Mouse (Mus musculus): ENCODE data around the gene Tprkb.
A peak's percentile ranks its signal among the peaks of the same experiment; 100 is the strongest.
"Not testable (repeated sequence)": the region's sequence is repeated elsewhere in the genome, so short reads cannot be mapped to it uniquely, and the experiment has no call there.

The Tprkb gene

DNA sequence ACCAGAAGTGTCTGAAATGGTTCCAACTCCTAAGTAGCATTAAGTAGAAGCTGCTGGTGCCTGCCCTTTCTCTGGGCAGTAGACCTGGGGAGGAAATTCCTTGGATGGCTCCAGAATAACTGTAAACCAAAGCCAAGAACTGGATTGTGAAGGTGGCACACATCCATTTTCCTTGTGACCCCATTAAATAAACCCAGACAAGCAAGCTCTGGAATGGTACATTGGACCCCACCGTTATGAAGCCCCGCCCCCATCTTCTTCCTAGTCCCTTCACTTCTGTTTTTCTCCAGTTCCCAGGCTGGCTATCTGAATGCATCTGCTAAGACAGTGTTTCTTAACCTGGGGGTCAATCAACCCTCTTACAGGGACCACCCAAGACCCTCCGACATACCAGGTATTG is at the start of gene Tprkb:
Gene Tprkb, plus strand, starts transcription at position 279 of the 400 bp plus-strand sequence.
- no peak for DNase-seq (ENCODE audit: low read depth in 2 of 2, low spot score in 2 of 2)

DNA sequence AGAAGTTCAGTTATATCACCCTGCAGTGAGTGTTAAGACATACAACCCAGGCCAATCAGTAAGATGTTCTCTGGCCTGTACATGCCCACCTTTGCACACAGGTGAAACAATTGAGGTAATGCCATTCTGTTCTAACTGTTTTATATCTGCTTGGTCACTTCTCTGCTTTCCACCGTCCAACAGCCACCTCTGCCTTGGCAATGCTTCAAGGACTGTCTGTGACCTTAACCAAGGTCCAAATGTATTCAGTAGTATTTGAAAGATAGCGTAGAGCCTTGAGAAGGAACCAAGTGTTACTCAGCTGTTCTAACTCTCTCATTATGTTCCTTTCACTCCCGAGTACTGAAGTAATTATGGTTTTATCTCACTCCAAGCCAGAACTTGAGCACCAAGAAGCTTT is 49.1 kb upstream of the Tprkb start:
- DNase-seq (ENCODE audit: low read depth in 2 of 2, low spot score in 2 of 2), result no peak

DNA sequence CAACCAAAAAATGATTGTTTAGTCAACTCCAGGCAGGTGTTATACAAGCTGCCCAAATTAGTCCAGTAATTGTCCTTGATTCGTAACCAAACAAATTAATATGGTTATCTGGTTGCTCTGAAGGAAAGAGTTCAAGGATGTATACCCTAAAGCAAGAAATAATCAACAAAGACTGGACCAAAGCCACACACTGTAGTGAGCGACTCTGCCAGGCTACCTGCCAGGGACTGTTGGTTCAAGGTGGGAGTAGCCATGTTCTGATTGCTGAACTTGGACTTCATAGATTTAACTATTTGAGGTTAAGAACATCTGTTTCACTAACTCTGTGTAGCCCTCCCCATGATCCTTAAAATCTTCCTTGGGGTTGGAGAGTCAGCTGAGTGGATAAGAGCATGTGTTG is 48.5 kb upstream of the Tprkb start:
- DNase-seq (ENCODE audit: low read depth in 2 of 2, low spot score in 2 of 2), result no peak

DNA sequence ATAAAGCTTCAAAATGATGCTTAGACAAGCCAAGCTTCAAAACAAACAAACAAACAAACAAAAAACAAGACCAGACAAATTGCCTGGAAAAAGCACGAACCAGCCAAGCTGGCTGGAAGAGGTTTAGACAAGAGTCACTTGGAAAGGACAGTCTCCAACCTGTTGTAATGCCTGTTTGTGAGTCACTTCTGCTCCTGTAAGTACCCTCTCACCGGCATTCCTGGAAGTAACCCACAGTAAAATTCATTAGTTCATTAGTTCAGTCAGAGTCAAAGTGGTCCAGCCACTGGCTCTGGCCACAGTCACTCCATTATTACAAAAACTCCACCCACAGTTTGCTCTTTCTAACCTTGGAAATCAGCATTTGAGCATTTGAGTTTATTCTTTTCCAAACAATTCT is 47.8 kb upstream of the Tprkb start:
- DNase-seq (ENCODE audit: low read depth in 2 of 2, low spot score in 2 of 2), result no peak

DNA sequence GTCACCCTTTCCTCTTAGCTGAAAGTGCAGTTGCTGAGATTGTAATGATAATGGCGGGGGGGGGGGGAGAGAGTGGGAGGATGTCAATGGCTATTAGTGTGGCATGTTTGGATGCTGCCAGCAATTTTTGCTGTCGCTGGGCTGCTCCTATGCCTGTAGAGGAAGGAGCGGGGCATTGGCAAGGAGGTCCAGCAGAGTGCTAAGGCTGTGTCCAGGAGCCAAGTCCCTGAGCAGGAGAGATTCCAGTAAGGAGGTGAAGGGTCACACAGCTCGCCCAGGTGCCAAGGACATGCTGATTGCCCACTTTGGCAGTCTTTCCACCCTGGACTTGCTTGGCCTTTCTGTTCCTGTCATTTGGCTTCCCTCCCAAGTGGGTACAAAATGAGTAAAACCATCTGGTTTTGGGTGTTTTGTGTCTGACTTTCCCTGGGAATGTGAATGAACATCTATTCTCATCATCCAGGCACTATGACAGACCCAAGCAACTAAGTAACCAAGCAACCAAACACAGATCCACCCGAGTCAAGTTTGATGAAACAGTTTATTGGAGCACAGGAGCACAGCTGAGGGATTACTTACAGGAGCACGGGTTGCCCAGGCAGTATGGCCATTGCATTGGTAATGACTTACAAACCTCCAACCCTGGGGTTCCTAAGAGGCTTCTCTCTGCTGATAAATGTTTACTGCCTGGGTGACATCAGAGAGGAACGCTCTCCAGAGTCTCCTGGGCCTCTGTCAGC is 46.6 kb upstream of the Tprkb start:
- DNase-seq (ENCODE audit: low read depth in 2 of 2, low spot score in 2 of 2), result not testable (repeated sequence)

DNA sequence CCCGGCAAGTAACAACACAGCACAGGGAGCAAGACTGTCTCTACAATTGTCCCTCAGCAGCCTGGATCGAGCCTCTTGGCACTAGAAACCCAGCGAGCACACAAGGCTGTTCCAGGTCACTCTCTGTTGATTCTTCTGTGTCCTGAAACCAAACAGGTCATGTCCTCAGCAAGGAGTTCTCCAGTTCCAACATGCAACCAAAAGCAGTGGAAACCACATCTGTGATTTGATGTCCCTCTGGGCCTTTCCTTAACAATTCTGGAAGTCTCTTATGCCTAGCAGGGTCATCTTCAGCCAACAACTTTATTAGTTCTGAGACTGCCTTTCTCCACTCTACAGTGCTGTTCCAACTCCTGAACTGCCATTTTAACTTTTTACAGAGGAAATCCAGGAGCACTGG is 45.5 kb upstream of the Tprkb start:
- DNase-seq (ENCODE audit: low read depth in 2 of 2, low spot score in 2 of 2), result not testable (repeated sequence)

DNA sequence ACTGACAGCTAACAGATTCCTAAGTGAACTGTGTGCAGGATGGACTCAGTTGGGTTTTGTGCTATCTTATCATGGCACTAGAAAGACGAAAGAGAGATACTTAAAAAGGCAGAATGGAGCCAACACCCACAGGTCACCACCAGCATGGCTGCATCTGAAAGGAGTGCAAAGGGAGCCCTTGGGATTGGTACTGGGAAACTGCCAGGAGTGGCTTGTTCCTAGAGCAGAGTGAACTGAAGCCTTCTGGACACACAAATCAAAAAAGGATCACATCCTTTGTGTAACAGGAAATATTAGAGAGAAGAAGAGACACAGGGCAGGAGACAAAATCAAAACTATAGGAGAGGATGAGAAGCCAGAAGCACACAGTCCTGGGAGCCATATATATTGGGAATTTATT is 44.7 kb upstream of the Tprkb start:
- not testable (repeated sequence) for DNase-seq (ENCODE audit: low read depth in 2 of 2, low spot score in 2 of 2)

DNA sequence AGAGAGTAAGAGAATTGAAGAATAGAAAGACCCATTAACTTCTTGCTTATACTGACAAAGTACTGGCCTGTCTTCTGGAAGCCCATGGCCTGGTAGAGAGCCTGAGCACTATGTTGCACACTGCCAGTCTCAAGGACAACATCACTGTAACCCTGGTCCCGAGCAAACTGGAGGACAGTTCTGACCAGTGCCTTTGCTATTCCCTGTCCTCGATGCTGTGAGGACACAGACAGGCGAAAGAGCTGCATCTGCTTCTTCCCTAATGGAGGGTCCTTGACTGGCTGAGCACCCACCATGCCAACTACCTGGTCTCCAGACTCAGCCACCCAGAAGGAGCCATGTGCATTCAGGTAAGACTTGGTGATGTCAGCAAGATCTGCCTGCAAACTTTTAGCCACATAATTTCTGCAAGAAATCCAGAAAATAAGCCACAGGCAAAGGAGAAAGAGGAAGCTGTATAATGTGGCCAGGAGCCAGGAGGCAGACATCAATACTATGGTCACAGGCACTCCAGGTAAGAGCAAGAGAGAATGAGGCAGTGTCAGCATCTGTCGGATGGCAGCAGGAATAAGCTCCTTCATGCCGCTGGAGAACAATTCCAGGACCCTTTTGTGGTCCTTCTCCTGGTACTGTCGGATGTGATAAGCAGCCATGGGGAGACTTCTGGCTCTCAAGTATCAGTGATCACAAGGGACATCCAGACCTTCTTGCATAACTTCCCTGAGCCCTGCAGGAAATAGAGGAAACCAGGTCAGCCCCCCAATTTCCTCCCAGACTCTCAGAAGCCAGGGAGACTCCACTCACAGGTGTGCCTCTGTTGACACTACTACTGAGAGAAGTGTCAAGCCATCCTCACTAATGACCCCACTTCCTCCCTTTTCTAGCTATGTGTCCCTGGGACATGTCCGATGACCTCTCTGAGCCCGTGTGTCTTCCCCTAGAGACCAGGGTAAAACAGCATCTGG is 43.7 kb upstream of the Tprkb start:
- no peak for DNase-seq (ENCODE audit: low read depth in 2 of 2, low spot score in 2 of 2)

DNA sequence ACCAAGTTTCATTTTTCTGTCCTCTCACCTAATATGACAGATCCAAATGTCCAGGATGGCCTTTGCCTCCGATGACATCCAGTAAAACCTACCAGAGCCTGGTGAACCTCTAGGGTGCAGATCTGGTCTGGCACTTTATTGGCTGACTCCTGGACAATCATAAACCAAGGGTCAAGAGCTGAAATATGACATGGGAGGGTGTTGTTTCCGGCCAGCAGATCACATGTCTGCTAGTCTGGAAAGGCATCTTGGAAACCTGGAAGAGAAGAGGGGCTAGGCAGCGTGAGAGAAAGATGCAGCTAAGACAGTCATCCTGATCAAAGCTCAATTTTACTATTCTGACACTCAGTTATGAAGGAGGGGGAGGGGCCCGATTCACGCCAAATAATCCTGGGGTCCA is 42.7 kb upstream of the Tprkb start, which contains the start of gene Nat8f2:
Gene Nat8f2, minus strand, starts transcription at position 153 of the 400 bp plus-strand sequence.
- not testable (repeated sequence) for DNase-seq (ENCODE audit: low read depth in 2 of 2, low spot score in 2 of 2)

DNA sequence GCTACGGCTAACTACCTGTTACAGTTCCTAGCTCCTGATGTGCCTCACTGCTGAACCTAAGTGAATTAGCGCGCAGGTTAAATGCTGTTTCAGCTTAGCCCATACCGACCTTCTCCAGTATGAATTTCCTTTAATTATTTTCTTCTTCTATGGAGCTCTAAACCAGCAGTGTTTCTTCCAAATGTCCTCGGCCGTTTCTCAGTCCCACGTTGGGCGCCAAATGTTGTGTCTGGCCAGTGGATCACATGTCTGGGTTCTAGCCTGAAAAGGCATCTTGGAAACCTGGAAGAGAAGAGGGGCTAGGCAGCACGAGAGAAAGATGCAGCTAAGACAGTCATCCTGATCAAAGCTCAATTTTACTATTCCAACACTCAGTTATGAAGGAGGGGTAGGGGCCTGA is 28.4 kb upstream of the Tprkb start:
- DNase-seq (ENCODE audit: low read depth in 2 of 2, low spot score in 2 of 2), result not testable (repeated sequence)

DNA sequence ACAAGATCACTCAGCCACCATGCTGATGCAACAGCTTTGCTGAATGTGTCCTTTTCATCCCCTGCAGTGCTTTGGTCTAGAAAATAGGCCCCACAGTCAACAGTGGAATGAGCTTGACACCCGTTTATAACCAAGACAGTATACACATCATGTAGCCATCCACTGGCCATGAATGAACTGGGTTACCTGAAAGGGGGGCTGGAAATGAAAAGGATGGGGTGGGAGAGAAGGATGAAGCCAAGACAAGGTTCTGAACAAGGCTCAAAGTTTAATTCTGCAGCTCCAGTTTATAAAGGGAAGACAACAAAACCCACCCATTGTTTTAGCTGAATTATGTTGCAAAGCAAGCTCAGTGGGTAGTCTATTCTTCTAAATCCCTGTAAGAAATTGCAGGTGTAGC is 27.4 kb upstream of the Tprkb start:
- DNase-seq (ENCODE audit: low read depth in 2 of 2, low spot score in 2 of 2), result no peak

DNA sequence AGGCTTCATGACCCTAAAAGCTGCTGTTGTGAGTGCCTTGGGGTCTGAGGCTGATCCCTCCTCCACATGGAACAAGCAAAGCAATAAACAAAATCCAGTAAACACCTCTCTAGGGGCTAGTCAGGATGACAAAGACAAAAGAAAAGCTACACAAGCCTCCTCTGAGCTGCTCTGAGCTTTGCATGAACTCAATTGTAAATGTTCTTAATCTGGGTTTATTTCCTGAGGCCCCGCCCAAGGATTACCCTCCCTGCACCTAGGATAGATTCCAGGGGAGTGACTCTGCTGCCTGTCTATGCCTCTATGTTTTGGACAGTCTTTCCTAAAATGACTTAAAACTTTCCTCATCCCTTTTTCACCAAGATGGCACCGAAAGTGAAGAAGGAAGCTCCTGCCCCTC is 22.7 kb upstream of the Tprkb start:
- no peak for DNase-seq (ENCODE audit: low read depth in 2 of 2, low spot score in 2 of 2)

DNA sequence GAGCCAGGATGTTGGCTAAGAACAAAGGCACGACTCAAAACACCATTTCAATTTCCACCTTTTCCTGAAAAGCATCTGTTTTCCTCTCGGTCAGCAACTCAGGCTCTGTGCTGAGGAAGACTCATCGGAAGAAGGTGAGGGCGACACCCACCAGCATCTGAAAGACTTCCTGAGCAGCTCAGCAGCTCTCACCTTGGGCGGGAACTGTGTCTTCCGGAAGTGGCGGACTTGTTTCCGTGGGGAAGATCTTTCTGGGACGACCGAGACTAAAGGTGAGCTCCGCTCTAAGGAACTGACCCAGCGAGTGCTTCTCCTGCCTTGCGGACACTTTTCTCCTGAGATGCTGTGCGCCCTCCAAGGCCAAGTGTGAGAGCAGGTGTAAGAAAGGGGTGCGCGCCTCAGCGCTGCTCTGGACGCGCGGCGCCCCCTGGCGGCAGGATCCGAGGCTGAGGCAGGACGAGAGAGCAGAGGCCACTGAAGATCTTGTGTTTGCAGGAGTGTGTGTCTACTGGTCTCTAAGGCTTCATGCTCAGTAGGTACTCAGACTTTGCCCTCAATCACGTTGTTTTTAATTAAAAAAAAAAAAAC is 16.5 kb upstream of the Tprkb start:
- DNase-seq (ENCODE audit: low read depth in 2 of 2, low spot score in 2 of 2), result peak in 1 of 2 experiments; percentile 12

DNA sequence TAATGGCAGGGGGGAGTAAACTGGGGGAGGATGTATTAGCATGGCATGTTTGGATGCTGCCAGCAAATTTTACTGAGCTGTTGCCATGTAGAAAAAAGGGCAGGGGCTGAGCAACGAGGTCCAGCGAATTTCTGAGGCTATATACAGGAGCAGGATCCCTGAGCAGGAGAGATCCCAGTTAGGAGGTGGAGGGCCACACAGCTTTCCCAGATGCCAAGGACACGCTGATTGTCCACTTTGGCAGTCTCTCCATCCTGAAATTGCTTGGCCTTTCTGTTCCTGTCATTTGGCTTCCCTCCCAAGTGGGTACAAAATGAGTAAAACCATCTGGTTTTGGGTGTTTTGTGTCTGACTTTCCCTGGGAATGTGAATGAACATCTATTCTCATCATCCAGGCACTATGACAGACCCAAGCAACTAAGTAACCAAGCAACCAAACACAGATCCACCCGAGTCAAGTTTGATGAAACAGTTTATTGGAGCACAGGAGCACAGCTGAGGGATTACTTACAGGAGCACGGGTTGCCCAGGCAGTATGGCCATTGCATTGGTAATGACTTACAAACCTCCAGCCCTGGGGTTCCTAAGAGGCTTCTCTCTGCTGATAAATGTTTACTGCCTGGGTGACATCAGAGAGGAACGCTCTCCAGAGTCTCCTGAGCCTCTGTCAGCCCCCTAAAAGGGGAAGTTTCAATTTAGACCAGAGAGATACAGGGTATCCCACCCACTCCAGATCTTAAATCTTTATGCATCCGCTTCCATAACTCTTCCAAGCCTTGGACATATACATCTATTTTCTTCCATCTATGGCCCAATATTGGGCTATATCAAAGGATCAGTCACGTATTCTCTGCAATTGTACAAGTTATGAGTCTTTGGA is 12.8 kb upstream of the Tprkb start:
- DNase-seq (ENCODE audit: low read depth in 2 of 2, low spot score in 2 of 2), result not testable (repeated sequence)

DNA sequence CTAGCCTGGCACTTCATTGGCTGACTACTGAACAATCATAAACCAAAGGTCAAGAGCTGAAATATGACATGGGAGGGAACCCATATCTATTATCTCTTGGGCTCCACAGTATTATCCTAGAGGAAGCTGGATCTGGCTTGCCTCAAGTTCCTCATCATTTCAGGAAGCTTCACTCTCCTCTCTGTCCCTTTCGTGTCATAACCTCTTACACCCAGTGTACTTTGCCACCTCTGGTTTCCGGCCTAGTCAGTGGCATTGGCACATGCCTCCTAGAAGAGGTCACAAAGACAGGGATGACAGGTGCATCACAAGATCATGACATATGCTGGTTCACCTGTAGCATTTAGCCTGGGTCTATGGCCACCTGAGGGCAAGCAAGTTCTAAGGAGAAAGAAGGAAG is 9.4 kb upstream of the Tprkb start:
- DNase-seq (ENCODE audit: low read depth in 2 of 2, low spot score in 2 of 2), result no peak

DNA sequence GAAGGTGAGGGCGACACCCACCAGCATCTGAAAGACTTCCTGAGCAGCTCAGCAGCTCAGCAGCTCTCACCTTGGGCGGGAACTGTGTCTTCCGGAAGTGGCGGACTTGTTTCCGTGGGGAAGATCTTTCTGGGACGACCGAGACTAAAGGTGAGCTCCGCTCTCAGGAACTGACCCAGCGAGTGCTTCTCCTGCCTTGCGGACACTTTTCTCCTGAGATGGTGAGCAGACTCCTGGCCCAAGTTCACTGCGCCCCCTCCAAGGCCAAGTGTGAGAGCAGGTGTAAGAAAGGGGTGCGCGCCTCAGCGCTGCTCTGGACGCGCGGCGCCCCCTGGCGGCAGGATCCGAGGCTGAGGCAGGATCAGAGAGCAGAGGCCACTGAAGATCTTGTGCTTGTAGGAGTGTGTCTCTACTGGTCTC is 7.0 kb upstream of the Tprkb start, which contains the start of gene Nat8f4:
Gene Nat8f4, minus strand, starts transcription at position 243 of the 420 bp plus-strand sequence.
- DNase-seq (ENCODE audit: low read depth in 2 of 2, low spot score in 2 of 2), result peak; percentile 81 to 87

DNA sequence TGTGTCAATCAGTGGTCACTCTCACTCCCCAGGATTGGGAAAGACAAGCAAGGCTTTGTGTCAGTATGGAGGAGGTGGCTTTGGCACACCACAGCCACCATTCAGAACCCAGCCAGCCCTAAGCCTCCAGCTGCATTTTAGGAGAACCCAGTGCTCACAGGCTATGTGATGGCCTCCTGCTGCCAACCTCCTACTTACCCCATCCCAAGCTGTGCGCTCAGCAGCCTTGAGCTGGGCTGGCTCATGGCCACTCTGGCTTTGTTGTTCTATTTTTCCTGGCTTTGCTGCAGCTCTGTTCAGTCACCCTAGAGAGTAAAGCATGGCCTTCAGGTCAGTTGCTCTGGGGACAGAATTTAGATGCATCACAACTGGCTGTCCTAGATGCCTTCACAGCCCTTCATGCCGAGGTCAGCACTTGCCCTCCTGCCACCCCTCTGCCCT is 4.7 kb upstream of the Tprkb start:
- not testable (repeated sequence) for DNase-seq (ENCODE audit: low read depth in 2 of 2, low spot score in 2 of 2)

DNA sequence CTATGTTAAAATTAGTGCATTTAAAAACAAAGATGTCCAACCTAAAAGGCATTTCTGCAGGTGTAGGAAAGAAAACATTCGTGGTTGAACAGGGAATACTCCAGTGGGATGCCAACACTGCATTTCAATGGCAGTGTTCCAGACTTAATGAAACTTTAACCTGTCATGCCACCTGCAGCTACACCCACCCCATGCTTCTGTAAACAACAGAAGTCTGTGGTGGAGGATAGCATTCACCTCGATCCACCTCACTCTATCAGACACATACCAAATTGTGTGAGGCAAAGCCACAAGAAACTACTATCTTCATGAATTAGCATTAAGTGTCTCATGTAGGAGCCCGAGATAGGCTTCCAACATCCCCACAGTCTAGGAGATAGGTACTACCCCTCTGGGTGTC is 3.3 kb upstream of the Tprkb start:
- no peak for DNase-seq (ENCODE audit: low read depth in 2 of 2, low spot score in 2 of 2)

DNA sequence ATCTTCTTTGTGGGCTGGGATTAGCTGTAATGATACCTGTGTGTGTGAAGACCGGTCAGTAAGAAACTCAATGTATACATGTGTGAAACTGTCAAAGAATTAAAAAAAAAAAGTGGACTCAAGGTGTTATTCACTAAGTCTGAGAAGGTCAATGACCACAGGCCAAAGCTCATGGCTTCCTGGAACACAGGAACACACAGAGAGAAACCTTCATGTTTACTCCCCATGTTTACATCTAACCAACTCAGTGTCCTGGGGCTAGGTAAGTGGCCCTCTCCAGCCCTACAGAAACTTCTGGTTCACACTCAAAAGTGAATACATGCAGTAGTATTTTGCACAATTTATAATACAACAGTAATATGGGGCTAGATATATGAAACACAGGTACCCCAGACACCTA is 2.0 kb upstream of the Tprkb start:
- no peak for DNase-seq (ENCODE audit: low read depth in 2 of 2, low spot score in 2 of 2)

DNA sequence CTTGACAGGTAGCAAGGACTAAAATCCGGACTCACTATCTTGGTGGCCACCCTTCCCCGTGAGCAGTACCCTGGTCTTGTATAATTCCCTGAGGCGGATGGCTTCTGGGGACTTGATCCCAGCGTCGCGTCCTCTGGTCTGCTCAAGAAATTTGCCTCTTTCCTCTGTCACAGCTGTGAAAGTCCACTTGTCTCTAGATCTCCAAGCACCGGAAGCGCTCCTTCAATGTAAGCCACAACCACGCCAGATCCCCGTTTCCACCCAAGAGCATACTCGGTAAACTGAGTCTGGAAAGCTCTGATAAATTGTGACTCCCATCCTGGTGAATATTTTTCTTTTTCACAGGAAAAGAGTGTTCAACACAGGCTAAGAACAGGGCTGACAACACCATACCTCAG is 3.5 kb downstream of the Tprkb start:
- DNase-seq (ENCODE audit: low read depth in 2 of 2, low spot score in 2 of 2), result no peak

All from CD8-positive naive resting alpha-beta T cell, adult 2 months (primary cell).